Mouse (Mus musculus) neural tube, embryonic 14.5 days (tissue): ENCODE measurements at regions not wholly inside any gene's neighbourhood (a gene's known extent, or its start where the extent isn't known, plus 50 kb on each side); places are given as distances from the start of the nearest gene placed in this dataset.

Experiments
- ATAC-seq: fragments of 200-750 bp; cut with Nextera tagmentation; 2 replicates; pipeline ENCODE4 v1.8.0; 2017; ENCODE audit warnings: low read depth, mild to moderate bottlenecking, moderate TSS enrichment, moderate library complexity
- H3K27ac ChIP-seq: fragments of 300-500 bp; sonication (generic); 2 replicates; pipeline ENCODE4 v1.5.1; 2014; ENCODE audit warnings: low read depth, mild to moderate bottlenecking, control low read depth, low read length, moderate library complexity, mixed read lengths
- H3K27me3 ChIP-seq: fragments of 300-500 bp; sonication (generic); 2 replicates; pipeline ENCODE4 v1.6.1; 2014; ENCODE audit warnings: low read length; ENCODE audit not compliant: control insufficient read depth, insufficient read depth
- H3K36me3 ChIP-seq: fragments of 300-500 bp; sonication (generic); 2 replicates; pipeline ENCODE4 v1.6.1; 2014; ENCODE audit warnings: low read length, mixed read lengths; ENCODE audit not compliant: control insufficient read depth, insufficient read depth
- H3K4me1 ChIP-seq: fragments of 300-500 bp; sonication (generic); 2 replicates; pipeline ENCODE4 v1.6.1; 2014; ENCODE audit warnings: low read length; ENCODE audit not compliant: control insufficient read depth, insufficient read depth
- H3K4me2 ChIP-seq: fragments of 300-500 bp; sonication (generic); 2 replicates; pipeline ENCODE4 v1.6.1; 2014; ENCODE audit warnings: mild to moderate bottlenecking, low read depth, low read length, control low read depth
- H3K4me3 ChIP-seq: fragments of 300-500 bp; sonication (generic); 2 replicates; pipeline ENCODE4 v1.5.1; 2014; ENCODE audit warnings: low read depth, low read length, control low read depth, mixed read lengths
- H3K9ac ChIP-seq: fragments of 300-500 bp; sonication (generic); replicated peaks from 2 replicates; pipeline ENCODE4 v1.6.1; 2014; ENCODE audit warnings: low read depth, mild to moderate bottlenecking, control low read depth, low read length, mixed read lengths
- H3K9me3 ChIP-seq: fragments of 300-500 bp; sonication (generic); 2 replicates; pipeline ENCODE4 v1.6.1; 2016; ENCODE audit warnings: low read length; ENCODE audit not compliant: control insufficient read depth
- WGBS: fragments of 180-500 bp; shearing (Covaris S2); extraction: QIAGEN DNeasy Blood & Tissue Kit; methylation state at CpG from one replicate; pipeline ENCODE4 v1.1.7; 2014; 5-methylcytosine and 5-hydroxymethylcytosine counted together

GRCm38 (mm10) chr12:9862301-9862700 lies 292.4 kb downstream of the Osr1 start:
- Histone ChIP-seq H3K36me3 (no peaks in the 10 kb centered on the region), H3K4me3 (no peak overlapping the region), H3K27me3 (no peaks in the 10 kb centered on the region), H3K9me3 (no peaks in the 10 kb centered on the region), H3K27ac (no peak overlapping the region), H3K9ac (no peak overlapping the region), H3K4me2 (no peak overlapping the region), H3K4me1 (no peaks in the 10 kb centered on the region)
- ATAC-seq, result no peak
- 97% methylated on average over 1 of the region's 1 CpGs for WGBS

- Histone ChIP-seq H3K27me3 (no peaks in the 10 kb centered on the region), H3K4me3 (no peak overlapping the region), H3K36me3 (no peaks in the 10 kb centered on the region), H3K4me1 (no peaks in the 10 kb centered on the region), H3K27ac (no peak overlapping the region), H3K9me3 (no peaks in the 10 kb centered on the region), H3K4me2 (no peak overlapping the region), H3K9ac (no peak overlapping the region)
- 94% methylated on average over 4 of the region's 4 CpGs for WGBS
- ATAC-seq, result no peak
Observed at GRCm38 (mm10) chr12:9872236-9872635, 302.3 kb downstream of the Osr1 start.

- Histone ChIP-seq H3K27ac (no peak overlapping the region), H3K27me3 (no peaks in the 10 kb centered on the region), H3K9me3 (no peaks in the 10 kb centered on the region), H3K4me3 (no peak overlapping the region), H3K36me3 (no peaks in the 10 kb centered on the region), H3K4me2 (no peak overlapping the region), H3K4me1 (no peaks in the 10 kb centered on the region), H3K9ac (no peak overlapping the region)
- ATAC-seq, result no peak
- WGBS, result 98% methylated on average over 1 of the region's 1 CpGs
Observed at GRCm38 (mm10) chr12:9873214-9873613, 303.3 kb downstream of the Osr1 start.

- Histone ChIP-seq H3K36me3 (no peaks in the 10 kb centered on the region), H3K9me3 (no peaks in the 10 kb centered on the region), H3K27me3 (no peaks in the 10 kb centered on the region), H3K27ac (no peak overlapping the region), H3K9ac (no peak overlapping the region), H3K4me2 (no peak overlapping the region), H3K4me1 (no peaks in the 10 kb centered on the region), H3K4me3 (no peak overlapping the region)
- no peak for ATAC-seq
- 91% methylated on average over 2 of the region's 2 CpGs for WGBS
Observed at GRCm38 (mm10) chr12:9874823-9875222, 304.9 kb downstream of the Osr1 start.

- no peaks in the 10 kb centered on the region for H3K36me3 ChIP-seq
- H3K9me3 ChIP-seq, result no peaks in the 10 kb centered on the region
- H3K27ac ChIP-seq, result no peak overlapping the region
- H3K4me1 ChIP-seq, result no peaks in the 10 kb centered on the region
- no peak for ATAC-seq
- H3K4me3 ChIP-seq, result no peak overlapping the region
- H3K4me2 ChIP-seq, result no peak overlapping the region
- no peak overlapping the region for H3K9ac ChIP-seq
- 93% methylated on average over 2 of the region's 2 CpGs for WGBS
- no peaks in the 10 kb centered on the region for H3K27me3 ChIP-seq
Observed at GRCm38 (mm10) chr12:9881953-9882623, 312.2 kb downstream of the Osr1 start.

GRCm38 (mm10) chr12:9883037-9883730 lies 313.3 kb downstream of the Osr1 start:
- H3K27ac ChIP-seq, result no peak overlapping the region
- ATAC-seq, result no peak
- H3K9ac ChIP-seq, result no peak overlapping the region
- no peaks in the 10 kb centered on the region for H3K27me3 ChIP-seq
- H3K36me3 ChIP-seq, result no peaks in the 10 kb centered on the region
- no peak overlapping the region for H3K4me3 ChIP-seq
- no peak overlapping the region for H3K4me2 ChIP-seq
- no peaks in the 10 kb centered on the region for H3K4me1 ChIP-seq
- H3K9me3 ChIP-seq, result no peaks in the 10 kb centered on the region
- 53% methylated on average over 1 of the region's 1 CpGs for WGBS

GRCm38 (mm10) chr12:9894521-9894920 lies 324.6 kb downstream of the Osr1 start:
- Histone ChIP-seq H3K27me3 (no peaks in the 10 kb centered on the region), H3K4me2 (no peak overlapping the region), H3K36me3 (no peaks in the 10 kb centered on the region), H3K27ac (no peak overlapping the region), H3K4me1 (no peaks in the 10 kb centered on the region), H3K9ac (no peak overlapping the region), H3K9me3 (no peaks in the 10 kb centered on the region), H3K4me3 (no peak overlapping the region)
- no peak for ATAC-seq
- WGBS, result 88% methylated on average over 2 of the region's 2 CpGs

GRCm38 (mm10) chr12:9897980-9898379 lies 328.1 kb downstream of the Osr1 start:
- no peak overlapping the region for H3K4me3 ChIP-seq
- no peaks in the 10 kb centered on the region for H3K27me3 ChIP-seq
- no peaks in the 10 kb centered on the region for H3K9me3 ChIP-seq
- no peak overlapping the region for H3K9ac ChIP-seq
- no peak for ATAC-seq
- H3K27ac ChIP-seq, result no peak overlapping the region
- no peaks in the 10 kb centered on the region for H3K36me3 ChIP-seq
- H3K4me2 ChIP-seq, result no peak overlapping the region
- 87% methylated on average over 6 of the region's 6 CpGs for WGBS
- H3K4me1 ChIP-seq, result no peaks in the 10 kb centered on the region

GRCm38 (mm10) chr12:9898420-9898819 lies 328.5 kb downstream of the Osr1 start:
- Histone ChIP-seq H3K4me3 (no peak overlapping the region), H3K4me2 (no peak overlapping the region), H3K9me3 (no peaks in the 10 kb centered on the region), H3K27ac (no peak overlapping the region), H3K27me3 (no peaks in the 10 kb centered on the region), H3K9ac (no peak overlapping the region), H3K4me1 (no peaks in the 10 kb centered on the region), H3K36me3 (no peaks in the 10 kb centered on the region)
- no peak for ATAC-seq
- WGBS, result 56% methylated on average over 3 of the region's 3 CpGs
